Mouse (Mus musculus): ENCODE results near the gene Etd. TPM values are rescaled to one million over a fixed set of nuclear protein-coding genes. Genes with fewer than 3 reads are reported as not detected.
"Not testable (repeated sequence)": the region's sequence is repeated elsewhere in the genome, so short reads cannot be mapped to it uniquely, and the experiment has no call there.

Etd gene
- not detected in 2 replicates for polyA plus RNA-seq (2014; fragmentation: Nextera tagmentation; extraction: Ambion mirVana)

- no peaks in the 10 kb centered on the region for H3K9me3 ChIP-seq (ENCODE audit: control insufficient read depth, low read length)
- H3K36me3 ChIP-seq (ENCODE audit: control insufficient read depth, insufficient read depth, low read length), result no peaks in the 10 kb centered on the region
- H3K4me1 ChIP-seq (ENCODE audit: control insufficient read depth, insufficient read depth, low read length), result no peaks in the 10 kb centered on the region
- H3K9ac ChIP-seq (replicated peaks; ENCODE audit: low read length), result no peak within 1 kb of the TSS
- 92% methylated on average over 3 of the region's 3 CpGs for WGBS
- ATAC-seq (ENCODE audit: low FRiP score, low TSS enrichment) (no peak), DNase-seq (no peak)
- no peak within 1 kb of the TSS for H3K4me2 ChIP-seq (ENCODE audit: low read length)
- no peak within 1 kb of the TSS for H3K27ac ChIP-seq (replicated peaks; ENCODE audit: low read depth, low read length)
- H3K4me3 ChIP-seq (replicated peaks; ENCODE audit: low read depth, low read length), result no peak within 1 kb of the TSS
- no peaks in the 10 kb centered on the region for H3K27me3 ChIP-seq (ENCODE audit: control insufficient read depth, insufficient read depth, low read length)
Observed at GRCm38 (mm10) chrX:53434618-53435017, at the start of gene Etd. Etd (plus strand) TSS chrX:53434918.

- ATAC-seq (ENCODE audit: low FRiP score, low TSS enrichment), result no peak
Observed at GRCm38 (mm10) chrX:53386362-53386761, 48.4 kb upstream of the Etd start.

GRCm38 (mm10) chrX:53432888-53433287, 1.8 kb upstream of the Etd start:
- Histone ChIP-seq H3K4me1 (ENCODE audit: control insufficient read depth, insufficient read depth, low read length) (no peaks in the 10 kb centered on the region), H3K9me3 (ENCODE audit: control insufficient read depth, low read length) (no peaks in the 10 kb centered on the region), H3K4me3 (replicated peaks; ENCODE audit: low read depth, low read length) (no peak overlapping the region), H3K27me3 (ENCODE audit: control insufficient read depth, insufficient read depth, low read length) (no peaks in the 10 kb centered on the region), H3K4me2 (ENCODE audit: low read length) (no peak overlapping the region), H3K36me3 (ENCODE audit: control insufficient read depth, insufficient read depth, low read length) (no peaks in the 10 kb centered on the region), H3K9ac (replicated peaks; ENCODE audit: low read length) (no peak overlapping the region), H3K27ac (replicated peaks; ENCODE audit: low read depth, low read length) (no peak overlapping the region)
- no peak for ATAC-seq (ENCODE audit: low FRiP score, low TSS enrichment)
- WGBS, result 68% methylated on average over 1 of the region's 1 CpGs
- peak; percentile 64 for DNase-seq

More at GRCm38 (mm10) chrX:53386362-53386761, 48.4 kb upstream of the Etd start:
- no peak overlapping the region for H3K4me3 ChIP-seq (replicated peaks; ENCODE audit: low read depth, low read length)
- H3K9me3 ChIP-seq (ENCODE audit: control insufficient read depth, low read length), result no peaks in the 10 kb centered on the region
- DNase-seq, result no peak
- no peak overlapping the region for H3K4me2 ChIP-seq (ENCODE audit: low read length)
- H3K9ac ChIP-seq (replicated peaks; ENCODE audit: low read length), result no peak overlapping the region
- no peaks in the 10 kb centered on the region for H3K4me1 ChIP-seq (ENCODE audit: control insufficient read depth, insufficient read depth, low read length)
- H3K27ac ChIP-seq (replicated peaks; ENCODE audit: low read depth, low read length), result no peak overlapping the region
- no peaks in the 10 kb centered on the region for H3K27me3 ChIP-seq (ENCODE audit: control insufficient read depth, insufficient read depth, low read length)
- WGBS, result 74% methylated on average over 3 of the region's 3 CpGs
- no peaks in the 10 kb centered on the region for H3K36me3 ChIP-seq (ENCODE audit: control insufficient read depth, insufficient read depth, low read length)

GRCm38 (mm10) chrX:53459573-53459972, 24.9 kb downstream of the Etd start:
- no peaks in the 10 kb centered on the region for H3K36me3 ChIP-seq (ENCODE audit: control insufficient read depth, insufficient read depth, low read length)
- DNase-seq (peak; percentile 15), ATAC-seq (ENCODE audit: low FRiP score, low TSS enrichment) (no peak)
- H3K9ac ChIP-seq (replicated peaks; ENCODE audit: low read length), result no peak overlapping the region
- no peak overlapping the region for H3K27ac ChIP-seq (replicated peaks; ENCODE audit: low read depth, low read length)
- H3K27me3 ChIP-seq (ENCODE audit: control insufficient read depth, insufficient read depth, low read length), result no peaks in the 10 kb centered on the region
- no peak overlapping the region for H3K4me3 ChIP-seq (replicated peaks; ENCODE audit: low read depth, low read length)
- 46% methylated on average over 3 of the region's 3 CpGs for WGBS
- H3K4me1 ChIP-seq (ENCODE audit: control insufficient read depth, insufficient read depth, low read length), result no peaks in the 10 kb centered on the region
- H3K4me2 ChIP-seq (ENCODE audit: low read length), result no peak overlapping the region
- no peaks in the 10 kb centered on the region for H3K9me3 ChIP-seq (ENCODE audit: control insufficient read depth, low read length)

- not testable (repeated sequence) for H3K4me1 ChIP-seq (ENCODE audit: control insufficient read depth, insufficient read depth, low read length); H3K36me3 ChIP-seq (ENCODE audit: control insufficient read depth, insufficient read depth, low read length); DNase-seq; H3K9ac ChIP-seq (replicated peaks; ENCODE audit: low read length); H3K4me2 ChIP-seq (ENCODE audit: low read length); ATAC-seq (ENCODE audit: low FRiP score, low TSS enrichment); H3K27ac ChIP-seq (replicated peaks; ENCODE audit: low read depth, low read length); H3K9me3 ChIP-seq (ENCODE audit: control insufficient read depth, low read length); H3K4me3 ChIP-seq (replicated peaks; ENCODE audit: low read depth, low read length); H3K27me3 ChIP-seq (ENCODE audit: control insufficient read depth, insufficient read depth, low read length)
Observed at GRCm38 (mm10) chrX:53464194-53464593, 29.5 kb downstream of the Etd start.

Other genes starting within 250 kb of the Etd start
- 0.34 and 0.57 TPM in 2 replicates for gene Plac1, start 194.8 kb upstream of the Etd start, polyA plus RNA-seq (2014; fragmentation: Nextera tagmentation; extraction: Ambion mirVana)
- gene Fam122b, start 165.1 kb upstream of the Etd start, polyA plus RNA-seq (2014; fragmentation: Nextera tagmentation; extraction: Ambion mirVana), result 2.6 and 4.1 TPM in 2 replicates
- not detected in 2 replicates for gene Fam122c, start 161.5 kb upstream of the Etd start, polyA plus RNA-seq (2014; fragmentation: Nextera tagmentation; extraction: Ambion mirVana)
- gene Mospd1, start 64.4 kb upstream of the Etd start, polyA plus RNA-seq (2014; fragmentation: Nextera tagmentation; extraction: Ambion mirVana), result 53.7 and 62.0 TPM in 2 replicates
- gene Rtl8c, start 173.1 kb downstream of the Etd start, polyA plus RNA-seq (2014; fragmentation: Nextera tagmentation; extraction: Ambion mirVana), result 214 and 254 TPM in 2 replicates
- gene Gm14597, start 174.1 kb downstream of the Etd start, polyA plus RNA-seq (2014; fragmentation: Nextera tagmentation; extraction: Ambion mirVana), result 0.70 TPM in 1 of 2 replicates, not detected in the other
- 240 and 291 TPM in 2 replicates for gene Rtl8a, start 208.8 kb downstream of the Etd start, polyA plus RNA-seq (2014; fragmentation: Nextera tagmentation; extraction: Ambion mirVana)
- 173 and 230 TPM in 2 replicates for gene Rtl8b, start 235.5 kb downstream of the Etd start, polyA plus RNA-seq (2014; fragmentation: Nextera tagmentation; extraction: Ambion mirVana)